Mouse (Mus musculus) heart, postnatal 0 days (tissue): Measurements from ENCODE around the gene Vmn1r42. TPM values are rescaled to one million over a fixed set of nuclear protein-coding genes. Genes with fewer than 3 reads are reported as not detected.

Experiments used
- ATAC-seq: fragments of 200-750 bp; cut with Nextera tagmentation; 2 replicates; pipeline ENCODE4 v1.8.0; 2017; ENCODE audit warnings: low read depth, moderate number of reproducible peaks, moderate library complexity; ENCODE audit not compliant: insufficient read depth
- DNase-seq: peaks from one replicate; pipeline ENCODE4 v3.0.0-alpha.2; 2016; ENCODE audit warnings: low spot score
- H3K27ac ChIP-seq: fragments of 300-500 bp; sonication (generic); 2 replicates; pipeline ENCODE4 v1.5.1; 2014; ENCODE audit warnings: low read depth, mild to moderate bottlenecking
- H3K27me3 ChIP-seq: fragments of 300-500 bp; sonication (generic); 2 replicates; pipeline ENCODE4 v1.6.1; 2014; ENCODE audit warnings: low read length, mixed read lengths; ENCODE audit not compliant: control insufficient read depth, insufficient read depth
- H3K36me3 ChIP-seq: fragments of 300-500 bp; sonication (generic); replicated peaks from 2 replicates; pipeline ENCODE4 v1.6.1; 2014; ENCODE audit warnings: low read length, mixed read lengths; ENCODE audit not compliant: control insufficient read depth, insufficient read depth
- H3K4me1 ChIP-seq: fragments of 300-500 bp; sonication (generic); 2 replicates; pipeline ENCODE4 v1.6.1; 2014; ENCODE audit warnings: antibody characterized with exemption; ENCODE audit not compliant: control insufficient read depth, insufficient read depth
- H3K4me2 ChIP-seq: fragments of 300-500 bp; sonication (generic); 2 replicates; pipeline ENCODE4 v1.6.1; 2014; ENCODE audit warnings: low read depth, mild to moderate bottlenecking, low read length, moderate library complexity
- H3K4me3 ChIP-seq: fragments of 300-500 bp; sonication (generic); 2 replicates; pipeline ENCODE4 v1.5.1; 2014; ENCODE audit warnings: low read depth, low read length
- H3K9ac ChIP-seq: fragments of 300-500 bp; sonication (generic); replicated peaks from 2 replicates; pipeline ENCODE4 v1.6.1; 2014; ENCODE audit warnings: low read depth, low read length, mixed read lengths
- H3K9me3 ChIP-seq: fragments of 300-500 bp; sonication (generic); replicated peaks from 2 replicates; pipeline ENCODE4 v1.6.1; 2016; ENCODE audit warnings: low read length; ENCODE audit not compliant: control insufficient read depth
- CTCF ChIP-seq: IDR thresholded peaks from 2 replicates; pipeline ENCODE4 v1.5.1; 2016; ENCODE audit warnings: antibody characterized with exemption, control low read depth, low read depth
- EP300 ChIP-seq: IDR thresholded peaks from 2 replicates; pipeline ENCODE4 v1.6.1; 2016; ENCODE audit warnings: antibody characterized with exemption, low read depth
- WGBS: fragments of 180-500 bp; shearing (Covaris S2); extraction: QIAGEN DNeasy Blood & Tissue Kit; methylation state at CpG from one replicate; pipeline ENCODE4 v1.1.7; 2014; 5-methylcytosine and 5-hydroxymethylcytosine counted together
- polyA plus RNA-seq: library from polyadenylated mRNA; unstranded; fragments of >200 nt; fragmentation: Nextera tagmentation; extraction: Ambion mirVana; gene quantifications from 2 replicates; pipeline ENCODE4 v1.2.1, GENCODE M21; 2015
- total RNA-seq: library from RNA; depleted of rRNA; stranded (reverse); fragments of >200 nt; gene quantifications from 2 replicates; pipeline ENCODE4 v1.2.3, GENCODE M21; 2014; ENCODE audit warnings: low replicate concordance; rRNA removed

The Vmn1r42 gene
- total and polyA plus RNA-seq, 2 experiments from 2014 or later: not detected

DNA sequence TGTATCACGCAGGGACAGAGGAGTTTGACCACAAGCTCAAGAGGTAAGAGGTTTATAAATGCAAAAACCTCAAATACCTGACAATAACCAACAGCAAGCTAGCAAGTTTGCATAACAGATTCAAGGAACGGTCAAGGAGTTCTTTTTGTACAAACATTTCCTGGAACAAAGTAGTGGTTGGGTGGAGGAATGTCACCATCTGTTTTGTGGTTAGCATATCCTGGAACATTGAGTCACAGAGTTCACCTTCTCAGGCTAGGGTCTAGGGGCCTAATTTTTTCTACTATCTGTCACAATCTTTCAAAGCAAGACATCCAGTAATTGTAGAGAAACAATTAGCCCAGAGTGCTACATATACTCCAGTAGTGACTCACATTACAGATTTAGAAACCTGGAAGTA is 8.9 kb downstream of the Vmn1r42 start:
- no peaks in the 10 kb centered on the region for H3K27me3 ChIP-seq
- DNase-seq (no peak), ATAC-seq (no peak)
- H3K4me2 ChIP-seq: no peak overlapping the region
- no peaks in the 10 kb centered on the region for H3K36me3 ChIP-seq
- TF ChIP-seq CTCF: no peak
- TF ChIP-seq EP300: no peak
- H3K9me3 ChIP-seq: peaks cover 19% of the 10 kb centered on the region
- WGBS: 78% methylated on average over 2 of the region's 2 CpGs
- no peak overlapping the region for H3K9ac ChIP-seq
- no peaks in the 10 kb centered on the region for H3K4me1 ChIP-seq
- H3K4me3 ChIP-seq: no peak overlapping the region
- no peak overlapping the region for H3K27ac ChIP-seq

DNA sequence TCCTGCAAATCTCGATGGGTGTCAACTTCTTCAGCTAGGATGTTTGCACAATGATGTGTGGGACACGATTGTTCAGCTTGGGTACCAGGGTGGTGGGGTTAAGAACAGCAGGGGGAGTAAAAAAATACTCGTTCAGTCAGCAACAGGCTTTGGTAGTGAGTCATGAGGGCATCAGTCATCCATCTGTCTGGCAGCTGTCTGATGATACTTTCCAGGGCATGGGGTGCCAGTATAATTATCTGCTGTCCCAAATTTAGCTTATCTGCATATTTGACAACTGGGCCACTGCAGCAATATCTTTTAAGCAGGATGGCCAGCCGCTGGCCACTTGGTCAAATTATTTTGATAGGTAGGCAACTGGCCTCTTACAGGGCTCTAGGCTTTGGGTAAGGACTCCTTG is 12.4 kb downstream of the Vmn1r42 start:
- Histone ChIP-seq H3K27ac (no peak overlapping the region), H3K9ac (no peak overlapping the region), H3K4me2 (no peak overlapping the region), H3K4me1 (no peaks in the 10 kb centered on the region), H3K4me3 (no peak overlapping the region), H3K9me3 (peaks cover 19% of the 10 kb centered on the region), H3K36me3 (no peaks in the 10 kb centered on the region), H3K27me3 (no peaks in the 10 kb centered on the region)
- no peak for DNase-seq
- 41% methylated on average over 4 of the region's 4 CpGs for WGBS
- ATAC-seq: no peak
- TF ChIP-seq CTCF (no peak), EP300 (no peak)

DNA sequence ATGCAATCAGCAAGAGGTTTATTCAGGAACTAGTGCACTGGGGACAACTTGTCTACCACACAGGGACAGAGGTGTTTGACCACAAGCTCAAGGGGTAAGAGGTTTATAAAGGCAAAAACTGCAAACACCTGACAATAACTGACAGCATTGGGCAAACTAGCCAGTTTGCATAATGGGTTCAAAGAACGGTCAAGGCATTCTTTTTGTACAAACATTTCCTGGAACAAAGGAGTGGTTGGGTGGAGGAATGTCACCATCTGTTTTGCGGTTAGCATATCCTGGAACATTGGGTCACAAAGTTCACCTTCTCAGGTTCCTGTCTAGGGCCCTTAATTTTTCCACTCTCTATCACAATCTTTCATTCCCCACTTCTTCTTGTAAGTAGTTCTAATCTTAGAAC is 16.4 kb downstream of the Vmn1r42 start:
- peaks cover 11% of the 10 kb centered on the region; the same call in 1 of the 2 replicates for H3K9me3 ChIP-seq
- WGBS: 69% methylated on average over 2 of the region's 2 CpGs
- DNase-seq (no peak), ATAC-seq (no peak)
- TF ChIP-seq CTCF: no peak
- TF ChIP-seq EP300: no peak
- no peak overlapping the region for H3K4me2 ChIP-seq
- H3K9ac ChIP-seq: no peak overlapping the region
- H3K4me1 ChIP-seq: no peaks in the 10 kb centered on the region
- H3K4me3 ChIP-seq: no peak overlapping the region
- H3K36me3 ChIP-seq: no peaks in the 10 kb centered on the region
- H3K27me3 ChIP-seq: no peaks in the 10 kb centered on the region
- H3K27ac ChIP-seq: no peak overlapping the region

DNA sequence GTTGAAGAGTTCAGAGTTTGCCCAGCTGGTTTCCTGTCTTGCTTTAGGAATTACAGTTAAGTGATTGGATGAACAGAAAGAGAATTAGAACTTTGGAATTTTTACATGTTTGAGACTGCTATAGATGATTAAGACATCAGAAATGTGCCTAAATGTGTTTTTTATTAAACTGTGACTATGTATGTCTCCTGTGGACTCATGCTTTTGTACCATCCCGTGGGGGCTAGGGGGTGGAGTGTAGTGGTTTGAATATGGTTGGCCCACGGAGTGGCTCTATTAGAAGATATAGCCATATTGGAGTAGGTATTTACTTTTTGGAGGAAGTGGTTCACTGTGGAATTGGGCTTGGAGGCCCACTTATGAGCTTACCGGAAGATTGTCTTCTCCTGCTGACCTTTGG is 18.7 kb downstream of the Vmn1r42 start:
- DNase-seq: no peak
- Histone ChIP-seq H3K4me2 (no peak overlapping the region), H3K9ac (no peak overlapping the region), H3K4me1 (no peaks in the 10 kb centered on the region), H3K27ac (no peak overlapping the region), H3K9me3 (0 out of 2 replicates have a peak, but pooled peaks cover 2% of the 10 kb centered on the region), H3K4me3 (no peak overlapping the region), H3K27me3 (no peaks in the 10 kb centered on the region), H3K36me3 (no peaks in the 10 kb centered on the region)
- WGBS: 62% methylated on average over 3 of the region's 3 CpGs
- no peak for ATAC-seq
- TF ChIP-seq EP300 (no peak), CTCF (no peak)

Other genes starting within 250 kb of the Vmn1r42 start
- 16.8 and 20.1 TPM in 2 replicates for gene Txnrd3, start 232.4 kb downstream of the Vmn1r42 start, total RNA-seq
- gene Txnrd3, start 232.4 kb downstream of the Vmn1r42 start, polyA plus RNA-seq: 23.3 and 28.2 TPM in 2 replicates
- not detected in 2 replicates for gene Vmn1r40, start 168.9 kb downstream of the Vmn1r42 start, total RNA-seq
- gene Vmn1r40, start 168.9 kb downstream of the Vmn1r42 start, polyA plus RNA-seq: not detected in 2 replicates
- not detected in 2 replicates for gene Vmn1r41, start 135.6 kb downstream of the Vmn1r42 start, total RNA-seq
- gene Vmn1r41, start 135.6 kb downstream of the Vmn1r42 start, polyA plus RNA-seq: not detected in 2 replicates
- gene Vmn1r43, start within 50 bp of the Vmn1r42 start, total RNA-seq: not detected in 2 replicates
- gene Vmn1r43, start within 50 bp of the Vmn1r42 start, polyA plus RNA-seq: not detected in 2 replicates
- gene Vmn1r44, start 7.2 kb upstream of the Vmn1r42 start, total RNA-seq: not detected in 2 replicates
- gene Vmn1r44, start 7.2 kb upstream of the Vmn1r42 start, polyA plus RNA-seq: not detected in 2 replicates
- not detected in 2 replicates for gene Vmn1r45, start 64.2 kb upstream of the Vmn1r42 start, total RNA-seq
- gene Vmn1r45, start 64.2 kb upstream of the Vmn1r42 start, polyA plus RNA-seq: not detected in 2 replicates
- not detected in 2 replicates for gene Vmn1r46, start 92.9 kb upstream of the Vmn1r42 start, total RNA-seq
- not detected in 2 replicates for gene Vmn1r46, start 92.9 kb upstream of the Vmn1r42 start, polyA plus RNA-seq
- gene Vmn1r47, start 139.7 kb upstream of the Vmn1r42 start, total RNA-seq: not detected in 2 replicates
- not detected in 2 replicates for gene Vmn1r47, start 139.7 kb upstream of the Vmn1r42 start, polyA plus RNA-seq
- not detected in 2 replicates for gene Vmn1r48, start 160.4 kb upstream of the Vmn1r42 start, total RNA-seq
- gene Vmn1r48, start 160.4 kb upstream of the Vmn1r42 start, polyA plus RNA-seq: not detected in 2 replicates
- not detected in 2 replicates for gene Vmn1r49, start 202.1 kb upstream of the Vmn1r42 start, total RNA-seq
- gene Vmn1r49, start 202.1 kb upstream of the Vmn1r42 start, polyA plus RNA-seq: not detected in 2 replicates
- gene Vmn1r50, start 225.0 kb upstream of the Vmn1r42 start, total RNA-seq: not detected in 2 replicates
- not detected in 2 replicates for gene Vmn1r50, start 225.0 kb upstream of the Vmn1r42 start, polyA plus RNA-seq
- gene Vmn1r51, start 246.2 kb upstream of the Vmn1r42 start, total RNA-seq: not detected in 2 replicates
- not detected in 2 replicates for gene Vmn1r51, start 246.2 kb upstream of the Vmn1r42 start, polyA plus RNA-seq